Mouse (Mus musculus) forebrain, embryonic 11.5 days (tissue): ENCODE data around the gene Adh4. TPM values are rescaled to one million over a fixed set of nuclear protein-coding genes. Genes with fewer than 3 reads are reported as not detected.

Experiments used
- ATAC-seq: fragments of 200-750 bp; cut with Nextera tagmentation; replicated peaks from 2 replicates; pipeline ENCODE4 v1.8.0; 2017; ENCODE audit warnings: moderate TSS enrichment; ENCODE audit not compliant: low FRiP score
- DNase-seq: peaks from one replicate; pipeline ENCODE4 v3.0.0-alpha.2; 2017; ENCODE audit warnings: low spot score
- H3K27ac ChIP-seq: fragments of 300-500 bp; sonication (generic); 2 replicates; pipeline ENCODE4 v1.5.1; 2014; ENCODE audit warnings: low read depth, low read length
- H3K27me3 ChIP-seq: fragments of 300-500 bp; sonication (generic); 2 replicates; pipeline ENCODE4 v1.6.1; 2014; ENCODE audit warnings: mild to moderate bottlenecking, low read length, mixed read lengths; ENCODE audit not compliant: control insufficient read depth, insufficient read depth
- H3K36me3 ChIP-seq: fragments of 300-500 bp; sonication (generic); 2 replicates; pipeline ENCODE4 v1.6.1; 2014; ENCODE audit warnings: mild to moderate bottlenecking, low read length, moderate library complexity, mixed read lengths; ENCODE audit not compliant: control insufficient read depth, insufficient read depth
- H3K4me1 ChIP-seq: fragments of 300-500 bp; sonication (generic); replicated peaks from 2 replicates; pipeline ENCODE4 v1.6.1; 2014; ENCODE audit warnings: low read length, mixed read lengths; ENCODE audit not compliant: control insufficient read depth, insufficient read depth
- H3K4me2 ChIP-seq: fragments of 300-500 bp; sonication (generic); 2 replicates; pipeline ENCODE4 v1.6.1; 2014; ENCODE audit warnings: low read depth, mild to moderate bottlenecking, low read length, moderate library complexity, mixed read lengths; ENCODE audit not compliant: severe bottlenecking
- H3K4me3 ChIP-seq: fragments of 300-500 bp; sonication (generic); 2 replicates; pipeline ENCODE4 v1.5.1; 2014; ENCODE audit warnings: low read depth, low read length
- H3K9ac ChIP-seq: fragments of 300-500 bp; sonication (generic); 2 replicates; pipeline ENCODE4 v1.6.1; 2014; ENCODE audit warnings: low read length
- H3K9me3 ChIP-seq: fragments of 300-500 bp; sonication (generic); 2 replicates; pipeline ENCODE4 v1.6.1; 2016; ENCODE audit warnings: low read length, mixed read lengths; ENCODE audit not compliant: control insufficient read depth
- WGBS: fragments of 180-500 bp; shearing (Covaris S2); extraction: QIAGEN DNeasy Blood & Tissue Kit; methylation state at CpG from one replicate; pipeline ENCODE4 v1.1.7; 2014; 5-methylcytosine and 5-hydroxymethylcytosine counted together
- polyA plus RNA-seq: library from polyadenylated mRNA; unstranded; fragments of >200 nt; fragmentation: Nextera tagmentation; extraction: Ambion mirVana; gene quantifications from 2 replicates; pipeline ENCODE4 v1.2.1, GENCODE M21; 2014

Gene Adh4
- polyA plus RNA-seq, 1 experiment from 2014 or later = not detected

DNA sequence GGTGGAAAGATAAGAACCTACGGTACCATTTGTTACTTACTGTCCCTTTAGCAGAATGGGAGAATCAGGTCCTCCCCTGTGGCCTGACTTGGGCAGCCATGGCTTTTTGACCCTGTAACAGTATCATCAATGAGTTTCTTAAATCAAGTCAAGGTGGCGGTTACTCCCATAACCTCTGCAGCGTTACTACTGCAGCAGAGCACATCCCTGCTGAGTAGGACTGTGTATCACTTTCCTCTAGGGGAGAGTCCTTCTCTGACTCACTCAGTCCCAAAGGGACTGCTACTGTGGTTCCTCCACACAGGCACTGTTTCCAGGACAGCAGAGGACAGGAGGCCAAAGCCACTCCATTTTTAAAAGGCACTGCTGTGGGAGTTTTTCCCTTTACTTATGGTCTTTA lies 55.8 kb downstream of the Adh4 start:
- 82% methylated on average over 3 of the region's 3 CpGs for WGBS
- DNase-seq (no peak), ATAC-seq (no peak)
- no peak overlapping the region for H3K9ac ChIP-seq
- no peaks in the 10 kb centered on the region for H3K27me3 ChIP-seq
- H3K4me1 ChIP-seq = no peaks in the 10 kb centered on the region
- no peaks in the 10 kb centered on the region; the same call in 1 of the 2 replicates for H3K36me3 ChIP-seq
- H3K4me2 ChIP-seq = no peak overlapping the region
- no peak overlapping the region for H3K27ac ChIP-seq
- no peaks in the 10 kb centered on the region for H3K9me3 ChIP-seq
- H3K4me3 ChIP-seq = no peak overlapping the region

DNA sequence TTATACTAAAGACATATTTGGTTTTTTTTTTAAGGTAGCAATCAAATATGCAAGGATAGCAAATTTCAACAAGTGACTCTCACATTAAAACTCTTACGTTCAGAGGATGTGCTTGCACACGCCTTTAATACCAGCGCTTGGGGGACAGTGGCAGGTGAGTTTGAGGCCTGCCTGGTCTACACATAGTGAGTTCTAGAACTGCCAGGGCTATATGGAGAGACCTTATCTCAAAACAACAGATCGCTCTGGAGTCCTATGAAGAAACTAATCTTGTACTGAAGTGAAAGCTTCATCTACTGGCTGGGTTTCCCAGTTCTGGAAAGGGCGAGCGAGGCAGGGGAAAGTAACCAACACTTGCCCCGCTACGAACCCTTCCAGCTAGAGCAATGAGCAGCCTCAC lies 64.2 kb downstream of the Adh4 start:
- Histone ChIP-seq H3K9ac (no peak overlapping the region), H3K27me3 (no peaks in the 10 kb centered on the region), H3K9me3 (no peaks in the 10 kb centered on the region), H3K36me3 (no peaks in the 10 kb centered on the region; the same call in 1 of the 2 replicates), H3K4me2 (no peak overlapping the region), H3K27ac (no peak overlapping the region), H3K4me3 (no peak overlapping the region), H3K4me1 (no peaks in the 10 kb centered on the region)
- WGBS = 94% methylated on average over 8 of the region's 8 CpGs
- no peak for ATAC-seq
- DNase-seq = no peak

Other genes with a start within 250 kb of the Adh4 start
- 0.16 TPM in 1 of 2 replicates, not detected in the other for gene 4930579F01Rik, start 221.6 kb upstream of the Adh4 start, polyA plus RNA-seq
- gene Adh7, start 197.7 kb upstream of the Adh4 start, polyA plus RNA-seq = 0.16 TPM in 1 of 2 replicates, not detected in the other
- gene Adh1, start 154.5 kb upstream of the Adh4 start, polyA plus RNA-seq = 0.16 and 0.44 TPM in 2 replicates
- not detected in 2 replicates for gene Adh6a, start 102.2 kb upstream of the Adh4 start, polyA plus RNA-seq
- gene Adh6b, start 73.7 kb upstream of the Adh4 start, polyA plus RNA-seq = 0.17 and 0.36 TPM in 2 replicates
- 263 and 266 TPM in 2 replicates for gene Adh5, start 27.6 kb downstream of the Adh4 start, polyA plus RNA-seq
- 47.9 and 51.0 TPM in 2 replicates for gene Metap1, start 74.0 kb downstream of the Adh4 start, polyA plus RNA-seq
- 483 and 500 TPM in 2 replicates for gene Eif4e, start 110.7 kb downstream of the Adh4 start, polyA plus RNA-seq